Comparison of ENCODE assay signal across 8 mouse cellular contexts in the genomic region with DNA sequence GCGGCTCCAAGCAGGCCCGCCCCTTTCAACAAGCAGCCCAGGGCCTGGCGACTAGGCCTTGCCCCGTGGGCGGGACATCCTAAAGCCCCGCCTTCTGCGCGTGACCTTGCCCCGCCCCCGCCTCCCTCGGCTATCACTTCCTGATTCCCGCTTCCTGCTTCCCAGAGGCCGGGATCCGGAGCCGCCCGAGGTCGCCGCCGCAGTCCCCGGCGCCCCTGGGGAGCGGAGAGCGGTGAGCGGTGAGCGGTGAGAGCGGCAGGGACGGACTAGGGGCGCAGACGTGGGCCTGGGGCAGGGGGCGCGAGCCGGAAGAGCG. TPM values are rescaled to one million over a fixed set of nuclear protein-coding genes. Genes with fewer than 3 reads are reported as not detected.
DNase-seq lines count a peak whose midpoint lies in the region; ATAC-seq and TF ChIP-seq lines count a peak whose summit lies in the region.

A gene (plus strand): TSS at position 129 of the 316 bp plus-strand sequence.

- H3K27me3 ChIP-seq in forebrain, embryonic 10.5 days (ENCODE audit: poor library complexity, severe bottlenecking): no peaks in the 10 kb centered on the region
- H3K27me3 ChIP-seq in heart, embryonic 15.5 days: no peaks in the 10 kb centered on the region
- H3K27me3 ChIP-seq in liver, embryonic 14.5 days (ENCODE audit: control insufficient read depth, insufficient read depth, low read length): no peaks in the 10 kb centered on the region
- no peaks in the 10 kb centered on the region for H3K27me3 ChIP-seq in neural tube, embryonic 11.5 days (ENCODE audit: control insufficient read depth, insufficient read depth, low read length)
- H3K27me3 ChIP-seq in stomach, postnatal 0 days (ENCODE audit: control insufficient read depth, insufficient read depth, low read length): no peaks in the 10 kb centered on the region

- H3K4me3 ChIP-seq in forebrain, embryonic 10.5 days: peak within 1 kb of the TSS; percentile 73
- H3K4me3 ChIP-seq in heart, embryonic 15.5 days: peak within 1 kb of the TSS; percentile 94
- peak within 1 kb of the TSS; percentile 78 to 94 for H3K4me3 ChIP-seq in liver, embryonic 14.5 days (ENCODE audit: insufficient read depth in 1 of 2, low read depth in 2 of 2, low read length in 2 of 2)
- peak within 1 kb of the TSS; percentile 80 for H3K4me3 ChIP-seq in neural tube, embryonic 11.5 days (ENCODE audit: low read depth, low read length)
- peak within 1 kb of the TSS; percentile 91 for H3K4me3 ChIP-seq in stomach, postnatal 0 days (ENCODE audit: low read depth, low read length)

- under 1% methylated on average over 33 of the region's 33 CpGs for WGBS in forebrain, embryonic 10.5 days
- WGBS in heart, embryonic 15.5 days: under 1% methylated on average over 27 of the region's 33 CpGs
- WGBS in liver, embryonic 14.5 days (ENCODE audit: insufficient replicate concordance): under 1% methylated on average over 29 of the region's 33 CpGs
- under 1% methylated on average over 27 of the region's 33 CpGs for WGBS in neural tube, embryonic 11.5 days
- WGBS in stomach, postnatal 0 days: under 1% methylated on average over 24 of the region's 33 CpGs

- peak within 1 kb of the TSS; percentile 96 for H3K9ac ChIP-seq in heart, embryonic 15.5 days
- H3K9ac ChIP-seq in liver, embryonic 14.5 days (replicated peaks): peak within 1 kb of the TSS; percentile 91
- peak within 1 kb of the TSS; percentile 78 for H3K9ac ChIP-seq in neural tube, embryonic 11.5 days (ENCODE audit: low read length)
- H3K9ac ChIP-seq in stomach, postnatal 0 days (ENCODE audit: low read length): peak within 1 kb of the TSS; percentile 95

- peaks cover 6% of the 10 kb centered on the region; the same call in 1 of the 2 replicates for H3K9me3 ChIP-seq in forebrain, embryonic 10.5 days
- no peaks in the 10 kb centered on the region for H3K9me3 ChIP-seq in heart, embryonic 15.5 days (replicated peaks)
- no peaks in the 10 kb centered on the region for H3K9me3 ChIP-seq in liver, embryonic 14.5 days (ENCODE audit: control insufficient read depth, low read length)
- no peaks in the 10 kb centered on the region for H3K9me3 ChIP-seq in neural tube, embryonic 11.5 days (ENCODE audit: control insufficient read depth, low read length)
- no peaks in the 10 kb centered on the region for H3K9me3 ChIP-seq in stomach, postnatal 0 days (ENCODE audit: control insufficient read depth, low read length)

- H3K4me1 ChIP-seq in forebrain, embryonic 10.5 days: peaks cover 34% of the 10 kb centered on the region
- H3K4me1 ChIP-seq in heart, embryonic 15.5 days (replicated peaks): peaks cover 41% of the 10 kb centered on the region
- peaks cover 4 to 12% of the 10 kb centered on the region in 2 experiments for H3K4me1 ChIP-seq in liver, embryonic 14.5 days (replicated peaks; ENCODE audit: control insufficient read depth in 2 of 2, insufficient read depth in 2 of 2, low read length in 1 of 2)
- peaks cover 8% of the 10 kb centered on the region for H3K4me1 ChIP-seq in neural tube, embryonic 11.5 days (ENCODE audit: control insufficient read depth, insufficient read depth, low read length)
- no peaks in the 10 kb centered on the region for H3K4me1 ChIP-seq in stomach, postnatal 0 days (replicated peaks; ENCODE audit: control insufficient read depth, insufficient read depth)

- DNase-seq in c-Kit-negative CD71-positive TER-119-positive erythroid progenitor cells, embryonic 14.5 days (ENCODE audit: low read depth, low spot score): peak; percentile 79
- DNase-seq in forebrain, embryonic 10.5 days (ENCODE audit: extremely low spot score, low spot score): peak; percentile 93
- DNase-seq in kidney, postnatal 25 days: peak; percentile 98
- DNase-seq in liver, embryonic 14.5 days (ENCODE audit: low read depth in 3 of 3, low spot score in 3 of 3): peak; percentile 77 to 83 (median 78)
- peak; percentile 95 for DNase-seq in neural tube, embryonic 11.5 days (ENCODE audit: low spot score)
- peak; percentile 99 for DNase-seq in stomach, postnatal 0 days (ENCODE audit: low spot score)

- peak within 1 kb of the TSS; percentile 81 for H3K4me2 ChIP-seq in heart, embryonic 15.5 days
- peak within 1 kb of the TSS; percentile 88 for H3K4me2 ChIP-seq in liver, embryonic 14.5 days (ENCODE audit: low read depth)
- peak within 1 kb of the TSS; percentile 64 for H3K4me2 ChIP-seq in neural tube, embryonic 11.5 days (ENCODE audit: low read depth)
- peak within 1 kb of the TSS; percentile 69 for H3K4me2 ChIP-seq in stomach, postnatal 0 days (replicated peaks; ENCODE audit: low read depth)

- peak within 1 kb of the TSS; percentile 88 for H3K27ac ChIP-seq in forebrain, embryonic 10.5 days
- peak within 1 kb of the TSS; percentile 83 for H3K27ac ChIP-seq in heart, embryonic 15.5 days
- H3K27ac ChIP-seq in liver, embryonic 14.5 days: peak within 1 kb of the TSS; percentile 70
- H3K27ac ChIP-seq in neural tube, embryonic 11.5 days (ENCODE audit: low read depth, low read length): no peak within 1 kb of the TSS; the same call in 1 of the 2 replicates
- peak within 1 kb of the TSS; percentile 89 for H3K27ac ChIP-seq in stomach, postnatal 0 days (replicated peaks)

- no peak for TF ChIP-seq CTCF in liver, embryonic 14.5 days (IDR thresholded peaks at IDR 0.05; ENCODE audit: low read depth)
- TF ChIP-seq CTCF in stomach, postnatal 0 days (IDR thresholded peaks at IDR 0.05; ENCODE audit: low read depth): no peak

- H3K36me3 ChIP-seq in forebrain, embryonic 10.5 days (replicated peaks): peaks cover 37% of the 10 kb centered on the region
- H3K36me3 ChIP-seq in heart, embryonic 15.5 days: peaks cover 16% of the 10 kb centered on the region
- 0 out of 2 replicates have a peak, but pooled peaks cover 3% of the 10 kb centered on the region for H3K36me3 ChIP-seq in liver, embryonic 14.5 days (replicated peaks; ENCODE audit: control insufficient read depth, insufficient read depth, low read depth)
- peaks cover 3% of the 10 kb centered on the region; the same call in 1 of the 2 replicates for H3K36me3 ChIP-seq in neural tube, embryonic 11.5 days (ENCODE audit: control insufficient read depth, insufficient read depth, low read length)
- H3K36me3 ChIP-seq in stomach, postnatal 0 days (ENCODE audit: control insufficient read depth, insufficient read depth, low read length): peaks cover 9% of the 10 kb centered on the region; the same call in 1 of the 2 replicates

- peak; percentile 98 for ATAC-seq in CD4-positive, CD25-positive, alpha-beta regulatory T cell, adult 4 months
- peak; percentile 95 for ATAC-seq in heart, embryonic 15.5 days (replicated peaks; ENCODE audit: insufficient number of reproducible peaks, insufficient read depth, low FRiP score, low read depth)
- ATAC-seq in liver, embryonic 14.5 days (ENCODE audit: insufficient read depth): peak; percentile 90
- peak; percentile 97 for ATAC-seq in neural tube, embryonic 11.5 days (ENCODE audit: insufficient read depth, low FRiP score, low TSS enrichment)
- peak; percentile 93 for ATAC-seq in stomach, postnatal 0 days (ENCODE audit: low FRiP score, low TSS enrichment)

- TF ChIP-seq EP300 in liver, embryonic 14.5 days (IDR thresholded peaks at IDR 0.05; ENCODE audit: low read depth): no peak
- peak; percentile 72 for TF ChIP-seq EP300 in stomach, postnatal 0 days (optimal IDR thresholded peaks at IDR 0.05)

RNA-seq across cellular contexts. Expression of the gene that starts here (rescaled TPM):
- 100 to 1,000 TPM; 236 to 310 TPM for polyA plus RNA-seq in CD4-positive, CD25-positive, alpha-beta regulatory T cell, adult 4 months (2017; shearing (Covaris generic))
- polyA plus RNA-seq in forebrain, embryonic 10.5 days (2016; fragmentation: Nextera tagmentation; extraction: Ambion mirVana): 128 and 130 TPM in 2 replicates
- 114 and 137 TPM in 2 replicates for polyA plus RNA-seq in heart, embryonic 15.5 days (2015; fragmentation: Nextera tagmentation; extraction: Ambion mirVana)
- 57.5 and 59.2 TPM in 2 replicates for polyA plus RNA-seq in liver, embryonic 14.5 days (2012; rRNA removed)
- polyA plus RNA-seq in liver, embryonic 14.5 days (2014; fragmentation: Nextera tagmentation; extraction: Ambion mirVana): 57.5 and 62.2 TPM in 2 replicates
- 128 TPM in 2 replicates for polyA plus RNA-seq in neural tube, embryonic 11.5 days (2014; fragmentation: Nextera tagmentation; extraction: Ambion mirVana)
- 127 and 133 TPM in 2 replicates for polyA plus RNA-seq in stomach, postnatal 0 days (2015; fragmentation: Nextera tagmentation; extraction: Ambion mirVana)
